Mouse (Mus musculus): ENCODE measurements around the gene Adamts17.

Adamts17 gene

DNA sequence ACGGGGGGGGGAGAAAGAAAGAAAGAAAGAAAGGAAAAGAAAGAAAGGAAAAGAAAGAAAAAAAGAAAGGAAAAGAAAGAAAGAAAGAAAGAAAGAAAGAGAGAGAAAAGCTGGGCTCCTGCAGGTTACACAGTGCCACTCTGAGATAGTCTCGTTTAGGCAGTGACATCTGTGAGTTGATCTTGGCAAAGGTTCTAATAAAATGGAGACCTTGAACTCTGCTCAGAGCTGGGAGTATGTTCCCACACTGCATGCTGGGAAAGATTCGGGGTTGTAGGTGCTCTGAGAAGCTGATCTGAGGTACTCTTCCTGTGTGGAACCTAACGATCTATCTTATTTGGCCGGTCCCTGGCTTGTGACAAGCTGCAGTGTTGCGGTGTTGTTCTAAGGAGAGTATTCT lies 7.0 kb downstream of the Adamts17 start:
- no peak for DNase-seq (ENCODE audit: low spot score)

DNA sequence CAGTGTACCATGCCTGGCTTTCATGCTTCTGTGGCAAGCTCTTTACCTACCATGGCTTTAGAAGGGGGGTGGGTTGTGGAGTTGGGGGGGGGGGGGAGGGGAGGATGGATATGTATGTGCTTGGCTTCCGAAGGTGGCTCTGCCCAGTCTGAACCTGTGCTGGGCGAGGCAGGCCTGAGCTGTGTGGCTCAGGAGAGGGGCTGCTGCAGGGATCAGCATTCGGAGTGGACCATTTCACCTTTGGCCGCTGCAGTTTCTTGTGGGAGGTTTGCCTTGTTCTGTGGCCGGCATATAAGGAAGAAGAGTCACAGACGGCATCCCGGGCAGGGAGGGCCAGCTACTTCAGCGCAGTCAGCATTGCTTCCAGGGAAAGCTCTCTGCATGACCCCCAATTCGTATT lies 7.8 kb downstream of the Adamts17 start:
- no peak for DNase-seq (ENCODE audit: low spot score)

DNA sequence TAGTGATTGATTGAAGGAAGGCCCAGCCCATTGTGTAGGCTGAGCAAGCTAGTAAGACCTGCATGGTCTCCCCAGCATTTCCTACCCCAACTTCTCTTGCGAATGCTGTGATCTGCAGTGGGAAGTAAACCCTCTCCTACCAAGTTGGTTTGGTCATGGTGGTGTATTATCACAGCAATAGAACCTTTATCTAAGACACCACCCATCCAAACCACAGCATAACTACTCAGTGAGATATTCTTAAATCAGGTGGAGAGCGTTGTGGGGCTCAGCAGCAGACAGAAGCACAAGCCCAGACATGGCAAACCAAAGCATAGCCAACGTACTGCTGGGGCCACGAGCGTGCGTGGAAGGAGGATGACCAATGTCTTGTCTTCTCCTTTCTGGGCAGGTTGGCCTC lies 9.8 kb downstream of the Adamts17 start:
- no peak for DNase-seq (ENCODE audit: low spot score)

DNA sequence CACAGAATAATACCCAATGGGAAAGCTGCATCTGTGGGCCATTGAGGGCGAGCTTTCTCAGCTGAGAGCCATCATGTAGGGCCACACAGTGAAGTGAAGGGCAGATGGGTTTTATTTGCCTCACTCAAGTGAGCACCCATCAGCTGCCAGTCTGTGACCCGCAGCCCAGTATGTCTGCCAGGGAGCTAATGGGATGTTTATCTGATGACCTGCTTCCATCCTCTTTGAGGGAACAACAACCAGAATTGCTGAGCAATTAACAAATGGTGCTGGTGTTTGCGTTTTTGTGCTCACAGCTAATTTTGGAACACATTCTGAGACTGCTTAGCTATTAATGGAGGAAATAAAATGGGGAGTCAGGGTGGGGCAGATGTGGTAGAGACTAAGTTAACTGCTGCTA lies 12.6 kb downstream of the Adamts17 start:
- no peak for DNase-seq (ENCODE audit: low spot score)

DNA sequence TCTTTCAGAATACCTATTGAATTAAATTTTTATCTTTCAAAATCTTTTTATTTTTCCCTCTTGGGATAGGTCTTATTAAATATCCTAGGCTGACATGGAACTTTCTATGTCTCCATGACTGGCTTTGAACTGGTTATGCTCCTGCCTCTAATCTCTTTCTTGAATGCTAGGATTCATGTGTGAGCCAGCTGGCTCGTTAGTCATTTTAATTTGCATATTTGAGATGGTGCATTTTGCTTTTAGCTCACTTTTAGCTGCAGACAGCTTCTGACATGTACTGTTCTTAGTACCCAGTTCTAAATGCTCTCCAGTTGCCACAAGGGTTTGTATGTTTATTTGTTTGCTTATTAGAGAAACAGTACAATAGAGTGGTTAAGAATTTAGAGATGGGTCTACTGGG lies 18.1 kb downstream of the Adamts17 start:
- DNase-seq (ENCODE audit: low spot score), result no peak

DNA sequence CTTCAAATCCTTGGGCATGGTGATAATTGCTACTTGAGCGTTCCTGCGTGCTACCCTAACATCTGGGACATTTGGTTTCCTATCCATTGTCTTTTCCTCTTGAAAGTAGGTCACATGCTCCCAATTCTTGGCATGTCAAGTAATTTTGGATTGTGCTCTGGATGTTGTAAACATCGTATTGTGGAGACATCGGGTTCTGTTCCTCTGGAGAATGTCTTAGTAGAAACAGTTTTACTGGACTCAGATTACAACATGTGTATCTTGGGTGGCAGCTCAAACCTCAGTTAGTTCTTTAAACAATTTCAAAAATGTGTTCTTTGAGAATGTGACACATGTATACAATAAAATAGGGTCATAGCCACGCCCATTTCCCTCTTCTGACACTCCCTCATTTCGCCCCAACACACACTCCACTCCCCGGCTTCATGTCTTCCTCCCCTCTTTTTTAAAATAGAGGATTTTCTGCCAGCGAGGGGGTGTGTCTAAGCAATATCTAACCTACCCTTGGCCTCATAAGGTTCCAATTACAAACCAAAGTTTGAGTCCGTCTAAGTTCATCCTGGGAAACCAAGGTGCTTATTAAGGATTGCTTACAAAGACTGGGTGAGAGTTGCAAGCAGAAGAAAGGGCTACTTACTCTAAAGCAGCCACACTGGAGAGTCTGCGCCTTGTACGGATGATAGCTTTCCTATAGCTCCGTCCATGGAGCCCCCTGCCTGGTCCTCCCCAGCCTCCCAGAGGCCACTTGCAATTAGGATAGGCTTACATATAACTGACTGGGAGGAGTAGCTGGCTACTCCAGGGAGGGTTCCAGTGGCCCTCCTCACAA lies 18.9 kb downstream of the Adamts17 start:
- no peak for DNase-seq (ENCODE audit: low spot score)

DNA sequence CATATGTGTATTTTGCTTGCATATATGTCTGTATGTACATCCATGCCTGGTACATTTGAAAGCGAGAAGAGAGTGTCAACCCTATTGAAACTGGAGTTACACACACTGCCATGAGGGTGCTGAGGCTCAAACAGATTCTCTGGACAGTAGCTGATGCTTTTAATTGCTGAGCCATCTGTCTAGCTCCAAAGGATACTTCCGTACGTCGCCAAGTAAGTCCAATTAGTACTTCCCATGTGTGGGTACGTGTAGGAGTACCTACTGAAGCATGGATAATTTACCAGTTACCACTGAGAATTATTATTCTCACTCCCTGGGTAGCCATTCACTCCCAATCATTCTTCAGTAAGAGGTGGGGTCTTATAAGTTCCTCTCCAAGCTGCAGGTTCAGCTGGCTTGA lies 19.7 kb downstream of the Adamts17 start:
- no peak for DNase-seq (ENCODE audit: low spot score)

DNA sequence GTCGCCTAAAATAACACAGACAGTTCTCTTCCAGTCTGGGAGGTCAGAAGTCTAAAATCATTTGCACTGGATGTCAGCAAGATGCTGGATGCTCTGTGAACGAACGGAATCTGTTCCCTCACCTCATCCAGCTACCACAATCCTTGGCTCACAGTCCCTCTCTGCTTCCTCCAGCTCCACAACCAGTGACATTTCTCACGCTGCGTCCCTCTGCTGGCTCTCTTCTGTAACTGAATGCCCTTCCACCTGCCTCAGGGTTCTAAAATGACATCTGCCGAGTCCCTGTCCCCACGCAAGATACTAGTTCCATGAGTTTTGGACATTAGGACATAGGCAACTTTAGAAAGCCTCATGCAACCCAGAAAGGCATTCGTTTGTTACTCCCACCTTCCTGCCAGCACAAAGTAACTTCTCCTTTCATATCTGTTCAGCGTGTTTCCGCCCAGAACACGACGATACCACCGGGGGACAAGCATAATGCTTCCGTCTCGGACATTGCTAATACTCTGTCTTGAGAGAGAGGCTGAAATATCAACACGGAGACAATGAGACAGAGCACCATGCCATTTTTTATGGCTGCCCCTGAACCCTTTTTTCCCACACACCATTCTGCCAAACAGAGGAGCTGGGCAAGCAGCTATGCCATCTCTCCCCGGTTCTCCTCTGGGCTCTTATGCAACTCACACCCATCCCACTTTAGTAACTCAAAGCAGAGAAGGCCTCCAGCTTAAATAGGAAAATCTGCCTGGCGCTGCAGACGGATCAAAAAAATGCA lies 27.6 kb downstream of the Adamts17 start:
- no peak for DNase-seq (ENCODE audit: low spot score)

DNA sequence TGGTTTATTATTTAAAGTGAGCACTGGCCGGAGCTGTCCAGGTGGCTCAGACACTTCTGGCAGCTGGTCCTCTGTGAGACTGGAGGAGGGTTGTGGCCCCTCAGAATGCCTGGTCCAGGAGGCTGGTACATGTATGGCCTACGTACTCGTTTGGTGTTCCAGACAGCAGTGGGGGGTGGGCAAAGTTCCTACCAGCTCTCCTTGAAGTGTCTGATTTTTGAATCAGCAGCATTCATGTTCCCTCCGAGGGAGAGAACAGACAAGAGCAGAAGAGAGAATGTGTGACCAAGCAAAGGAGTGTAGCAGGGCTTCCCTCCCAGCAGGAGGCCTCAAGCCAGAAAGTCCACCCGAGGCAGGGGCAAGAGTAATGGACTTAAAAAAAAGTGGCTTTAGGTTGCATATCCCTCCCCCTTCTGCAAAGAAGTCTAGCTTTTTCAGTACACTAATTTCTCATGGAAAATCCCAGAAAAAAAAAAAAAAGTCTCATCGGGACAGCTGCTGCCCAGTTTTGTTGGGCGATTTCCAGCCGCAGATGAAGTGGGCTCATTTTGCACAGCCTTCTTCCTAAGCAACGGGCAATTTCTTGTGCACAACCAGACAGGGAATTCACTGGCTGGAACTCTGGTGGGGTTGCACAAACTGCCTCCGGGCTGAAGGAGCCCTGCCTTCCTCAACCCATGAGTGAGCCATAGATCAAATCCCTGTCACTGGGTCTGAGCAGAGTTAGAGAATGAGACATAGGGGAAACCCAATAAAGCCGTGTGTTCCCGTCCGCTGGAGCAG lies 28.4 kb downstream of the Adamts17 start:
- no peak for DNase-seq (ENCODE audit: low spot score)

DNA sequence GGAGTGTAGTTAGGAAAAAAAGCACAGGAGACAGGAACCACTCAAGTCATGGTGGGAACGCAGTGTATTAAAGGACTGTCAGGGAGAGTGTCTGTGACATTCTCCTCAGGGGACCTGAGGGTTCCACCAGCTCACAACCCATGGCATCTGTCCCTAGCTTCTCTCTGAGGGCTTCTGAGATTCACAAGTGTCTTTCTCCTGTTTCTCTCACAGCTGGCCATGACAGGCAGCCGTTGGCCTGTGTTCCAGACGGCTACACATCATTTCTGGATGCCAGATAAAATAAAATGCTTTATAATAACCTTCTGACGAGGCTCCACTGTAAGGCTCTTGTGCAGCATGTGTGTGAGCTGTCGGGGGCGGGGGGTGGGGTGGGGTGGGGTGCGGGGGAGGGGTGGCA lies 32.0 kb downstream of the Adamts17 start:
- no peak for DNase-seq (ENCODE audit: low spot score)

DNA sequence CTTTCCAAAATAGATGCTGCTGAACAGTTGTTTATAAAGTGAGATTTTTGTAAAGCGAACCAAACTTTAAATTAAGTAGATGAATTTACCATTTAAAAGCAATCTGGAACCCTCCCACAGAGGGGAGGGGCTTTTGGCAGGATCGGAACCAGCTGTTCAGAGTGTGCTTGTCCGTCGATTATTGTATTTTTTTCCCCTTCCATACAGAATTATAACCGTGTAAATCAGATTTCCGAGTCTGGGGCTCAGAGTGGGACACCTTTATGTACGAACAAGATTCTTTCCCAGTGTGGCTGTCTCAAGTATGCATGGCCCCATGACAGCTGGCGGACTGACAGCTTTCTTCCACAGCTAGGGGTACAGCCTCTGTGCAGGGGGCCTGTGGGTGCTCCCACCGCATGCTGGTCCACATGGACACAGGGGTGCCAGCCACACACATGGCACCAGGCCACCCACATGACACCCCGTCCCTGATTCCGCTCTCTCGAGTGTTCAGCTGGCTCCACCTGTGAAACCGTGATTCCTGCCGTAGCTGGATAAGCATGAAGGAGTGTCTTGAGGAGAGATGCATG lies 32.5 kb downstream of the Adamts17 start:
- DNase-seq (ENCODE audit: low spot score), result no peak

DNA sequence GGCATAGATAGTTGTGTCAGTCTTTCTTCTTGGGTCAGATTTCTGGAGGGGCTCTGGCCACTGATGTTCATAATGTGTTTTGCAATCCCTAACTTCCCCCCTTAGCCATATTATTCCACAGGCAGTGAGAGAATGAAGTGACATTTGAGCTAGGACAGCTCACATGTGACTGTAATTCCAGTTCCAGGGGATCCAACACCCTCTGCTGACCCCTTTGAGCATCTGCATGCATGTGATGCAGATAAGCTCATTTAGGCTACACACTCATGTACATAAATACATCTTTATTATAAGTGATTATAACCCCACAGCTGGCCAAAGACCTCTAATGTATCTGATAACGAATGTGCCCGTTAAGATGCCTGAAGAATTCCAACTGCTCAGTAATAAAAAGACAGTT lies 33.7 kb downstream of the Adamts17 start:
- DNase-seq (ENCODE audit: low spot score), result no peak

DNA sequence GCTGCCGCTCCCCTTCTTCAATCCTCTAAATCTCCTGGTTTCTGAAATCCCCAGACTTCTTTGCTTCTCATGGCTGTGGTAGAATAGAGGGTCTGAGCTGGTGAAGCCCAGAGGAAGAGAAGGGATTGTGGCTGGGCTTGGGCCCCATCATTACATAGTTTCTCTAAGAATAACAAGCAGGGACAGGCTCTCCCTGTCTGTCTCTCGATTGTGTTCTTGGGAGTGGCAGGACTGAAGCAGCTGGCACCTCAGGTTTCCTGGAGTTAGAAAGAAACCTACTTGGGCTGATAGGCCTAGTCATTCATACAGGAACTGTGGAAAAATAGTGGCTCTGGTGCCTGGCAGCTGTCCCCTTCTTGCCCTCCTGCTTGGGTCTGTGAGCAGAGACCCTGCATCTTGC lies 51.9 kb downstream of the Adamts17 start:
- no peak for DNase-seq (ENCODE audit: low spot score)

DNA sequence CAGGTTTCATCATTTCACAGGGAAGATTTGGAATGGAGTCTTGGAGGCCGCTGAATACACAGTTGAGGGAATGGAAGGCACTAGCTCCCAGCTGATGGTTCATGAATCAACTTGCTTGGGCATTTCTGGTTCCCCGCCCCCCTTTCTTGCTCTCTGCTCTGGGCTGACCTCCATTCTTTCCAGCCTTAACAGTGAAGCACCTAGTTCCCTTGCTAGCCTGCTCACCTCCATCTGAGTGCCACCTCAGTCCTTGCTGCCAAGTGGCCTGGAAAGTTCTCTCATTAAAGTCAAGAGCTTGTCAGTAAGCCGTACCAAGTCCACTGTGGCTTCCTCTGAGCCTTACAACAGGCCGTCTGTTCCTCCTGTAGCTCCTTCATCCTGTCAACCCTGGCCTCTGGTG lies 52.6 kb downstream of the Adamts17 start:
- DNase-seq (ENCODE audit: low spot score), result no peak

DNA sequence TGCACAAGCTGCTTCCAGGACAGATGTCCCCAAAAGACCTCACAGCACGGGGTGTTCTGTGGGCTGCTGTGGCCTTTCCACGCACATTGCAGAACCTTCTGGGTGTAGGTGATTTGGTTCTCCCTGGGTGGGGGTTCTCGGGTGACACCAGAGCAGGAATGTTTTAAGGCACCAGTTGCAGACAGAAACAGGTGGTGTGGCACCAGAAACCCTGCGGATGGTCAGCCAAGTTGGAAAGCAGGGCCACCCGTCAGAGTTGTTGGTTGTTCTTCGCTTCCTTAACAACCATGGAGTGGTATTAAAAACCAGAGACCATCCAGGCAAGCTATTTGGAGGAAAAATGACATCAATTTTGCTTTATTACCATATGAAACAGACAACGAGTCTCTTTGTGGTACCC lies 62.8 kb downstream of the Adamts17 start:
- no peak for DNase-seq (ENCODE audit: low spot score)

DNA sequence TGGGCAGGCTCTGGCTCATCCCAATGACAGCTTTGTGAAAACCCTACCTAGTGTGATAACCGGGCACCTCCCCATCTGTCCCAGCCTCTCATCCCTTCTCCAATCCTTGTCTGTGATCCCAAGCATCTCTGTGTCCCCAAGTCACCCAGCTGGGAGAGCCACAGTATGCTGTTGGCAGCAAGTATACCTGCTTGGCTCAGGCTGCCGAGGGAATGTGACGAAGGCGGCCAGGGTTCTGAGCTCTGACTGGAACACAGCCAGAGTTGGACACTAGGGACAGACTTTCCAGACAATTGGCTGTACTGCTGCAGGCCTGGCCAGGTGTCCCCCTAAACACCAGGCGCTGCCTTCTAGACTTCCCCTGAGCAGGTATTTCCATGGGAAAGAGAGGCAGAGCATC lies 63.5 kb downstream of the Adamts17 start:
- DNase-seq (ENCODE audit: low spot score), result no peak

DNA sequence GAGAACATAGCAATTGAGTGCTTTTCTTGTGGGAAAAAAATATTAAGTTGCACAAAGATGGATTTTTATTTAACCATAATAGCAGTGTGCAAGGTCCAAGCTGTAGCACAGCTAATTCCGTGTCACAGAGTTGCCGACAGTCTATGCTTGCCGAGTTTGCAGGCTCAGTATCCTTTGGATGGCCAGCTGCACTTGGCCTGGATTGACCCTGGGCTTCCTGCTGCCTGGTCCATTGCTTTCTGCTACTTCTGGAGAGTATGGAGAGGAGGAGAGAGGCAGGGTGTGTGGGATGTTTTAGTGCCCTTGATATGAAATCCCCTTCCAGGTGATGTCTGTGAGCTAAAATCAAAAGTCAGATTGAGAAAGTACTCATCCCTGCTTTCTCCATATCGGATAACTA lies 66.4 kb downstream of the Adamts17 start:
- DNase-seq (ENCODE audit: low spot score), result no peak

DNA sequence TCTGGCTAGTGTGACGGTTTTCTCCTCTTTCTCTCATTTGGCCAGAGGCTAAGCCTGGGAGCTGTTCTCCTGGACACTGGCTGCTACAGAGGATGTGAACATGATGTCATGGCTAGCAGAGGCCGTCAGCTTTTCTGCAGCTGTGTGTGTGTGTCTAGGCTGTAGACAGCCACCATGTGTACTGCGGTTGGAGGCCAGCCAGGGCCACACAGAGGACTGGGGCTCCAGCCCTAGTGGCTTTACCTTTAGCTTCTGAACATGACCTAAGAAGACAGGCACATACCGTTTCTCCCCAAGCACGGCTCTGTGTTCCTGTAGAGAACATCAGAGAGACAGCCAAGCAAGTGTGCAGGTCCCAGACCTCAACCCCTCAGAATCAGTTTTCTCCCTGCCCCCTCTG lies 73.3 kb downstream of the Adamts17 start:
- DNase-seq (ENCODE audit: low spot score), result no peak

DNA sequence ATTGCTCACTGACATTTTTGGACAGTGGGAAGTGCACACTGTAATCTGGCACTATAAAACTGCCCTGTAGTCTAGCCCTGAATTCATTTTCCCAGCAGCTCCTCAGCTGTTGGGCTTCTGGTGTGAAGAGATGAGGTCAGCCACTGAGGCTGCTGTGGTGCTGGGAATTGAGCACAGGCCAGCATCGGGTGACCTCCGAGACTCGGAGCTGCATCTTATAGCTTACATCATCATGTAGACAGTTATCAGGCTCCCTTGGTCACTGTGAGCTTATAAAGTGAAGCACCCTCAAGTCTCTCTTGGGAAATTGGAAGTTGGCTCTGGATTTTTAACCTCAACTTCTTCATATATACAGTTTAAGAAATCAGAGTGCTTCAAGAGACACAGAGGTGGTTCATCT lies 84.1 kb downstream of the Adamts17 start:
- no peak for DNase-seq (ENCODE audit: low spot score)

DNA sequence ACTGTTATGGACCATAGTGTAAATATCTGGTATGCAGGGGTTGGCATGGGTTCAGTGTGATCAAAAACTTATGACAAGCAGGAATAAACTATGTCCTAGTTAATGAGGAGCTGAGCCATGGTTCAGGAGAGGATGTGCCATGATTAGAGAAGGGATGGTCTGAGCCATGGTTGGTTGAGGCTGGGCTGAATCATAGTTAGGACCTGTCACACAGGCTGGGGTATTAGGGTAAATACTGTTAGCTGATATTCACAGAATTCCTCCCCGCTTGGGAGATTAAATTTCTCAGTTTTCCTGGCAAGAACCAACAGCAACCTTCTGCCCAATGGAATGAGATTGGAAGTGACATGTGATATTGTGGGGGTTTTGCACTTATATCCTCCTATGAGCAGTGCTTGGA lies 84.6 kb downstream of the Adamts17 start:
- DNase-seq (ENCODE audit: low spot score), result no peak

DNA sequence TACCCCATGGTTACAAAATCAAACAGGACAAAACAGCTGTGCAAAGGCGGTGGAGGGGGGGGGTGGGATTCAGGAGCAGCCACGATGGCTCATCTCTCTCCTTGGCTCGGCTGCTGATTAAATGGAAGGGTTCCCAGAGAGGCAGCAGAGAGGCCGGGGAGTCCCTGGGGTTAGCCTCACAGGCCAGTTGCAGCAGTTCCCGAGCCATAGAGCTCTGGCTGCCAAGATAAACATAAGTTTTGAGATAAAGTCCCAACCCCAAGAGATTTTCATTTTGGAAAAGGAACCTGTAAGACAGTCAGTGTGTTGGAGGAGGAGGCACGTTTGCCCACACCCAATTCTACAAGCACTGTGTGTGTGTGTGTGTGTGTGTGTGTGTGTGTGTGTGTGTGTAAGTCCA lies 89.7 kb downstream of the Adamts17 start:
- DNase-seq (ENCODE audit: low spot score), result peak; percentile 38

DNA sequence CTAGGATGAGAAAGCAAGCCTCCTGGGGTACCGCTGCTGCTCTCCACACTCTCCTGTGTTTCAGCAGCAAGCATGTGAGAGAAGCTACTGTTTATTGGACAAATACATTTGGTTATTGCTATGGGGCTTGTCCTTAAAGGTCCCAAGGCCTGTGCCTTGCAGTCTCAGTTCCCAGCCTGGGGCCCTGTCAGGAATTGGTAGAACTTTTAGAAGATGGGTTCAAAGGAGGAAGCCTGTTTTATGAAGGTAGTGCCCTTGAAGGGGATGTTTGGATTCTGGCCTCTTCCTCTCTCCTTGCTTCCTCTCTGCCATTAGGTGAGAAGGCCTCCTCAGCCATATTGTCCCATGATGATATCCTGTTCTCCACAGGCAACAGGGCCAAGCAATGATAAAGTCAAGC lies 91.8 kb downstream of the Adamts17 start:
- DNase-seq (ENCODE audit: low spot score), result no peak

DNA sequence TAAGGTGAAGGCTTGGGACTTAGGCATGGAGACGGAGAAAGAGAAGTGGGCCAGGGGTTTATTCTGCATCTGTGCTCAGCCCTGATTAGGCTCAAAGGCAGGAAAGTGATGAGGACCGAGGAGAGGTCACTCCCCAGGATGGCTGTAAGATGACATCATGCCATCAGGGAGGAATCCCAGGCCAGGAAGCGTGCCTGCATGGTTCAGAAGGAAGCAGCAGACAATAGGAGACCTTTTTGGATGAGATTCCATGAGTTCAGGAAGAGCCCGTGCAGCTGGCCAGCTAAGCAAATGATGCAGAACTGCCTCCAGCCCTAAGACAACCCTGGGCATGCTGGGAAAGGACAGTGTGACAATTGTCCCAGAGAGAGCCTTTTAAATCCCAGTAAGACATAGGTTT lies 93.7 kb downstream of the Adamts17 start:
- DNase-seq (ENCODE audit: low spot score), result no peak
